Mouse (Mus musculus): ENCODE data around the gene Usp39. TPM values are rescaled to one million over a fixed set of nuclear protein-coding genes. Genes with fewer than 3 reads are reported as not detected.

Gene Usp39
- polyA plus RNA-seq, 1 experiment from 2014 or later, result 16.0 TPM

- WGBS, result 84% methylated on average over 5 of the region's 5 CpGs
- H3K9ac ChIP-seq (ENCODE audit: low read depth, low read length), result no peak overlapping the region
- no peak for TF ChIP-seq CTCF (IDR thresholded peaks at IDR 0.05; ENCODE audit: low read depth)
- no peak for ATAC-seq
- no peaks in the 10 kb centered on the region for H3K36me3 ChIP-seq (ENCODE audit: control insufficient read depth, insufficient read depth)
- H3K4me3 ChIP-seq (ENCODE audit: low read depth, low read length), result no peak overlapping the region
- H3K9me3 ChIP-seq (ENCODE audit: control insufficient read depth), result no peaks in the 10 kb centered on the region
- no peak overlapping the region for H3K27ac ChIP-seq (ENCODE audit: low read depth, low read length)
- H3K27me3 ChIP-seq (replicated peaks; ENCODE audit: control insufficient read depth, insufficient read depth, low read length), result no peaks in the 10 kb centered on the region
- H3K4me2 ChIP-seq (replicated peaks; ENCODE audit: low read depth), result no peak overlapping the region
- no peaks in the 10 kb centered on the region for H3K4me1 ChIP-seq (replicated peaks; ENCODE audit: control insufficient read depth, insufficient read depth, low read length)
Observed at GRCm38 (mm10) chr6:72270258-72270657, 74.7 kb downstream of the Usp39 start.

Other genes starting within 250 kb of the Usp39 start
- gene St3gal5, start 247.6 kb downstream of the Usp39 start, polyA plus RNA-seq (2015; fragmentation: Nextera tagmentation; extraction: Ambion mirVana), result 68.4 and 69.0 TPM in 2 replicates
- 3.7 and 4.5 TPM in 2 replicates for gene Atoh8, start 109.6 kb downstream of the Usp39 start, polyA plus RNA-seq (2015; fragmentation: Nextera tagmentation; extraction: Ambion mirVana)
- 0.09 and 0.35 TPM in 2 replicates for gene Sftpb, start 40.6 kb downstream of the Usp39 start, polyA plus RNA-seq (2015; fragmentation: Nextera tagmentation; extraction: Ambion mirVana)
- 16.0 and 20.0 TPM in 2 replicates for gene 0610030E20Rik, start 2.1 kb upstream of the Usp39 start, polyA plus RNA-seq (2015; fragmentation: Nextera tagmentation; extraction: Ambion mirVana)
- gene Tmem150a, start 10.3 kb upstream of the Usp39 start, polyA plus RNA-seq (2015; fragmentation: Nextera tagmentation; extraction: Ambion mirVana), result 12.4 and 14.2 TPM in 2 replicates
- gene Rnf181, start 21.8 kb upstream of the Usp39 start, polyA plus RNA-seq (2015; fragmentation: Nextera tagmentation; extraction: Ambion mirVana), result 122 and 132 TPM in 2 replicates
- 14.9 and 16.6 TPM in 2 replicates for gene Vamp5, start 35.3 kb upstream of the Usp39 start, polyA plus RNA-seq (2015; fragmentation: Nextera tagmentation; extraction: Ambion mirVana)
- gene Vamp8, start 45.5 kb upstream of the Usp39 start, polyA plus RNA-seq (2015; fragmentation: Nextera tagmentation; extraction: Ambion mirVana), result 450 and 453 TPM in 2 replicates
- gene Ggcx, start 69.1 kb upstream of the Usp39 start, polyA plus RNA-seq (2015; fragmentation: Nextera tagmentation; extraction: Ambion mirVana), result 6.2 and 6.8 TPM in 2 replicates
- 120 and 128 TPM in 2 replicates for gene Mat2a, start 94.4 kb upstream of the Usp39 start, polyA plus RNA-seq (2015; fragmentation: Nextera tagmentation; extraction: Ambion mirVana)
- gene Sh2d6, start 176.5 kb upstream of the Usp39 start, polyA plus RNA-seq (2015; fragmentation: Nextera tagmentation; extraction: Ambion mirVana), result 0.12 and 0.16 TPM in 2 replicates
- 25.2 and 28.5 TPM in 2 replicates for gene Capg, start 199.2 kb upstream of the Usp39 start, polyA plus RNA-seq (2015; fragmentation: Nextera tagmentation; extraction: Ambion mirVana)